Mouse (Mus musculus): ENCODE measurements around the gene Sept9.

DNA sequence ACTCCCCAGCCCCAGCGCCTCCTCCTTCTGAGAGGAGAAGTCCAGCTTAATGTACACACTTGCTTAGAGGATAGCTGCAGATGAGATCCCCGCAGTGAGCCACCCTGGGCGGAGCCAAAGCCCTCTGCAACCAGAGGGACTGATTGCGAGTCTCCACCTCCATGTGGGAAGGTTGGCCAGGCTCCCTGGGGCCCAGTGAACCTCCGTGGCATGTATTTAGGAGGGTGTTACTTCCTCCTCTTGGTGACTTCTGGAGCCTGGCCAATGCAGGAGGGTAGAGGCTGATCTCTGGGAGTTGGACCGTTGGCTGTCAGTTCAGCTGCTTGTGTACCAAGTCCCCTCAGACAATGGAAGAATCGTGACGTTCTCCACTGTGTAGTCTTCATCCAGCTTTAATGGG lies 139.0 kb downstream of the Sept9 start:
- TF ChIP-seq CTCF (IDR thresholded peaks at IDR 0.05): no peak
- TF ChIP-seq EP300 (IDR thresholded peaks at IDR 0.05): no peak
